Mouse (Mus musculus): ENCODE data around the gene Deup1. TPM values are rescaled to one million over a fixed set of nuclear protein-coding genes. Genes with fewer than 3 reads are reported as not detected.

The Deup1 gene
- total RNA-seq, 2 experiments from 2014 or later, result 0.29 TPM; not detected in 1

DNA sequence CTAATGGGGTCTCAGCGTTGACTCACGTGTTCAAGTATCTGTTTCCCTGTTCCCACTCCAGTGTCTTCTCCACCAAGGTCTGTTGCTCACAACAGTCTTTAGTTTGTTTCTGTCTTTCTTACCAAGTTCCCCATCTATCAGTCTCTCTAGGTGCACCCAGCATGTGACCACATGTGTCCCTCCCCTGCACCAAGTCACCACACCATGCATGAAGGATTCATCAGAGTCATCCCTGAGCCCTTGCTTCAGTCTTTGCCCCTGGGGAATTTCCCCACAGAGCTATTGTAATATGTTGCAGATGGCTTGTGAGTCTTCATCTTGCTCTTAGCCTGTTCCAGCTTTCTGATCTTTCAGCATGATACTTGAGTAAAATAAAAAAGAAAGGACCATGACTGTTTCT is 93.6 kb downstream of the Deup1 start:
- DNase-seq (ENCODE audit: low spot score in 2 of 2), result no peak

GRCm38 (mm10) chr9:15533336-15534070 is 94.2 kb downstream of the Deup1 start:
- no peak for DNase-seq (ENCODE audit: low spot score in 2 of 2)

DNA sequence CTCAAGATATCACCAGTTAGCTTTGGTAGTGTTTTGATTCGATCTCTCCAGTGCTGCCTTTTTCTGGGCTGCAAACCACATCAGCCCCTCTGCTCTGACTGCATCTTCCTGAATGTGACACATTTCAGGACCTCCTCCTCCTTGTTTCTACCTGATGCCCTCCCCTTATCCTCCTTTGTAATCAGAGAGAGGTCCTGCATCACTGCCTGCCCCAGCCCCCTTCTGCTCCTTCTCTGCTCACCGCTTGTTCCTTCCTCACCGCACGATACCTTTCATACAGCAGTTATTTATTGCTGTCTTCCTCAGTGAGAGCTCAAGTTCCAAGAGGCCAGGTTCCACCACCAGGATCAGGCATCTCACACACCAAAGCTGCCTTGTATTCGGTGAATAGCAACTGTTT is 96.5 kb downstream of the Deup1 start:
- DNase-seq (ENCODE audit: low spot score in 2 of 2), result no peak

- DNase-seq (ENCODE audit: low spot score in 2 of 2), result no peak
Observed at GRCm38 (mm10) chr9:15529965-15530320, 97.8 kb downstream of the Deup1 start.

DNA sequence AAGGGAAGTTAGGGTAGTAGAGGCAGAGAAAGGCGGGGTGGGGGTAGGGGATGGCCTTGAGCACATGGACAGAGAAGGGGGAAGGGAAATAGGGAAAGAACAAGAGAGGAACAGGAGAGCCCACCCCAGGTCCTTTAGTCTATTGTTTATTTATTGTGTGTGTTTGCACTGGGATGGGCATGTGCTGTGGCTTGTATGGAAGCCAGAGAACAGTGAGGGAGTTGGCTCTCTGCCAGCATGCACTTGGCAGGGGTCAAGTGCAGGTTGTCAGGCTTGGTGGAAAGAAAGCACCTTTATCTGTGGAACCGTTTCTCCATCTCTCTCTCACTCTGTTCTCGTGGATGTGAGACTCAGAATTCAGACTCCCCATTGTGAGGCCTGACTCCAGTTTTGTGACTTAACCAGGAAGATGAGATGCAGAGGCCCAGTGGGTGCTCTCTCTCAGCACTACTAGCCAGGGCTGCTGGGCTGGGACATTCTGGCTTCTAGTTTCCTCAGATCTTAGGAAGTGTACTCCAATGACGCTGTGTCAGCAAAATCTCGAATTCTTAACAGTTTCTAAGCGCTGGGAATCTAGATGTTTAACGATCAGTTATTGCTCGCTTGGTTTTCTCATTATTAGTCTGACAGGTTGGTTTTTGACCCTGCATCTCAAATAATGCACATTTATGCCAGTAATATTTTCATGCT is 98.3 kb downstream of the Deup1 start:
- DNase-seq (ENCODE audit: low spot score in 2 of 2), result no peak

- DNase-seq (ENCODE audit: low spot score in 2 of 2), result no peak
Observed at GRCm38 (mm10) chr9:15528368-15528767, 99.4 kb downstream of the Deup1 start.

DNA sequence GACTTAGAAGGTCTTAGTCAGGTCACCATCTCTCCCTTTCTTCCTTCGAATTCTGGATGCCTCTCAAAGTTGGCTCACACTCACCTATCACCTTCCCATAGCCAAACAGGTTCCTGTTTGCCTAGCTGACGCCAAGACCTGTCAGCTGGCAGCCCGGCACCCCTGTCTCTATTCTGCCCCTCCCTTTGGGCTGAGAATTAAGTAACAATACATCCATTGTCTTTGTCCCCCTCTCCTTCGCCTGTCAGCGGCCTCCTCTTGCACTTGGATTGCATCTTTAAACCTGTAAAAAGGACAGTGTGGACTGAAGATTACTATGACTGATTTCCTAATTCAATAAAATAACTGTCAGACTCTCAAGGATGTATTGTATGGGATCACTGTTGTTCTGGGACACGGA is 99.9 kb downstream of the Deup1 start:
- no peak for DNase-seq (ENCODE audit: low spot score in 2 of 2)

DNA sequence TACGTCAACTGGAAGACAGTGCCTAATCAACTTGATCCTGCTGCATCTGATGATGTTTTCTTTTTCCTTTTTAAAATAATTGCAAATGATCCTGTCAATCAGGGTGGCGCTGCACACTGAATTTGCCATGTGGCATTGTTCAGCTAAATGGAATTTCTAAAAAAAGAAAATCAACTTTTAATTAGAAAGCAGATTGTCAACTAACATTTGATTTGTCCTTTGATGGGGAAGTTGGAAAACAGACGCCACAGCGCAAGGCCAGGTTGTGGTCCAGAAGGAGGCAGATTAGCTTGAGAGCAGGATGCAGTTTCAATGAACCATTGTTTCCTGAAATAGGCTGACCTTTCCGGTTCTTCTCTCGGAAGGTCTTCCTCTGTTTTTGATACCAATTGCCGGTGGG is 101.2 kb downstream of the Deup1 start:
- no peak for DNase-seq (ENCODE audit: low spot score in 2 of 2)

DNA sequence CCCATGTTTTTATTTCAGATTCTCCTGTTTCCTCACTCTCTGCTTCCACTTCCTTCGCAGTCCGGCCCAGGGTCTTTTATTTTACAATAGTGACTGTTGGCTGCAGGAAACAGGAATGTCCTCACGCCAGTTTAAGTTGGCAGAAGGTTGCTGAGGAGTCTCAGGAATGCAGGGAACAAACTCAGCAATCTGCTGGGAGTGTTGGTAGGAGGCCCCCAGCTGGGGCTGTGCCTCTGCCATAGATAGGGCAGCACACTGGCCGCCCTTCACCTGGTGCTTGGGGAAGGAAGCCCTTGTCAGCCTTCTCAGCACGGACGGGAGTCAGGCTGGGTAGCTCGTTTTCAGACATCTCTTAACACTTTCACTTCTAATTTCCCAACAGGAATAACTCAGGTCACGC is 102.5 kb downstream of the Deup1 start:
- no peak for DNase-seq (ENCODE audit: low spot score in 2 of 2)

DNA sequence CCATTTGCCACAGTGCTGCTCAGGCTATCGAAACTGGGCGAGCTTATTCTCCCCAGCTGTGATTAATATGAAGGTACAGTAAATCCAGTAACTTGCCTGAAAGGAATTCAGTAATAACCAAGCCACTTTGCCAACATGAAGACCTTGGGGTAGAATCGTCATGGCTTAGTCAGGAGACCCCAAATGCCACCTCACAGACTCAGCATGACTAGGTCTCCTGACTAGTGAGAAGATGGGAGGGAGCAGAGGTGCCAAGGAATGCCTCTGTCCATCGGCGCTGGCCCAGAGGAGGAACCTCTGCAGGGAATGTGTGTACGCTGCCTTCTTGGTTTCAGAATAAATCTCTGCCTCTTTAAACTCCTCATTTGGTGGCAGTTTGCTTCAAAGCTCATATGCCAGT is 104.1 kb downstream of the Deup1 start:
- DNase-seq (ENCODE audit: low spot score in 2 of 2), result no peak

DNA sequence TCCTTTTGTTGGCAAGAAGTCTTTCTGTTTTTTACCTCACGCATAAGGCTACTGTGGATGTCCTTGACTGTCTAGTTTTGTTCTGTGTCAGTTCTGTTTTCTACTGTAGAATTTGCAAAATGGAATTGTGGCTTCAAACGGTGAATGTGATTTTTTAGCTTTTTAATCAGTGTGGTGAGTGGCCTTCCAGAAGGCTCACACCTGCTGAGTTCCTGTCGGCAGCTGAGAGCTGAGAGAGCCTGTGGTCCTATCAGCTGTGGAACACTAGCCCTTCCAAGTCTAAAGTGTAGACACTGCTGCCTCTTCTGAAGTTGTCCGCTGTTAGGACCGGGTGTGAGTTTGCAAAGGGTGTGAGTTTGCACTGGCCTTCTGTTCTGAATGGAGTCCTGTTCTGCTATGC is 104.8 kb downstream of the Deup1 start:
- DNase-seq (ENCODE audit: low spot score in 2 of 2), result no peak

DNA sequence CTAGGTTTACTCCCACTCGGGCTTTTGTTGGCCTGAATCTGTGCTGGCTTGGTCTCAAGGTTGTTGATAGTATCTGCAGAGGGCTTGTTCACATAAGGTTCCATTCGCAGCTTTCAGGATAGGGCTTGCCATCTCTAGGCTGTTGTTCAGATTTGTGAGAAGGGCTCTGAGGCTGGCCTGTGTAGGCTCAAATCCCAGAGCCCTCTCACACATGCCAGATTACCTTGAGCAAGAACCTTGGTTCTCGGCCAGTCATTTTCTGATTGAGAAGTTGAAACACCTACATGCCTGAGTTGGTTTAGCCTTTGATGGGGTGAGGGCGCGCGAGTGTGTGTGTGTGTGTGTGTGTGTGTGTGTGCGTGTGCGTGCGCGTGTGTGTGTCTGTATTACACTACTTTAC is 105.4 kb downstream of the Deup1 start:
- no peak for DNase-seq (ENCODE audit: low spot score in 2 of 2)

- peak in 1 of 2 experiments; percentile 40 for DNase-seq (ENCODE audit: low spot score in 2 of 2)
Observed at GRCm38 (mm10) chr9:15517979-15518378, 109.8 kb downstream of the Deup1 start.

- no peak for DNase-seq (ENCODE audit: low spot score in 2 of 2)
Observed at GRCm38 (mm10) chr9:15516007-15516406, 111.7 kb downstream of the Deup1 start.

GRCm38 (mm10) chr9:15512918-15513317 is 114.8 kb downstream of the Deup1 start:
- no peak for DNase-seq (ENCODE audit: low spot score in 2 of 2)

GRCm38 (mm10) chr9:15510557-15511310 is 117.0 kb downstream of the Deup1 start:
- no peak for DNase-seq (ENCODE audit: low spot score in 2 of 2)

Other genes starting within 250 kb of the Deup1 start
- 10 to 100 TPM; 16.6 to 28.7 TPM for gene Smco4, start 134.5 kb downstream of the Deup1 start, total RNA-seq (2021)
- gene Slc36a4, start 81.8 kb upstream of the Deup1 start, total RNA-seq (2021), result 10 to 100 TPM; 22.4 to 36.5 TPM
- not detected for gene Mtnr1b, start 246.6 kb upstream of the Deup1 start, total RNA-seq (2021)